Mouse (Mus musculus): Measurements from ENCODE around the gene Dalrd3. TPM values are rescaled to one million over a fixed set of nuclear protein-coding genes. Genes with fewer than 3 reads are reported as not detected.

Dalrd3 gene
- polyA plus RNA-seq, 1 experiment from 2014 or later, result 263 TPM

- no peak overlapping the region for H3K4me3 ChIP-seq
- no peak overlapping the region for H3K4me2 ChIP-seq (replicated peaks)
- no peak overlapping the region for H3K27ac ChIP-seq (replicated peaks)
- peaks cover 59% of the 10 kb centered on the region for H3K4me1 ChIP-seq
- H3K36me3 ChIP-seq, result peaks cover 35% of the 10 kb centered on the region
- H3K27me3 ChIP-seq, result no peaks in the 10 kb centered on the region
- H3K9me3 ChIP-seq, result no peaks in the 10 kb centered on the region
- WGBS, result 91% methylated on average over 37 of the region's 37 CpGs
- no peak for ATAC-seq (replicated peaks)
- H3K9ac ChIP-seq (replicated peaks), result no peak overlapping the region
These were observed 5.9 kb downstream of the Dalrd3 start for GRCm38 (mm10) chr9:108575321-108576297.

- no peaks in the 10 kb centered on the region for H3K27me3 ChIP-seq
These were observed 7.3 kb downstream of the Dalrd3 start for GRCm38 (mm10) chr9:108577025-108577424.

DNA sequence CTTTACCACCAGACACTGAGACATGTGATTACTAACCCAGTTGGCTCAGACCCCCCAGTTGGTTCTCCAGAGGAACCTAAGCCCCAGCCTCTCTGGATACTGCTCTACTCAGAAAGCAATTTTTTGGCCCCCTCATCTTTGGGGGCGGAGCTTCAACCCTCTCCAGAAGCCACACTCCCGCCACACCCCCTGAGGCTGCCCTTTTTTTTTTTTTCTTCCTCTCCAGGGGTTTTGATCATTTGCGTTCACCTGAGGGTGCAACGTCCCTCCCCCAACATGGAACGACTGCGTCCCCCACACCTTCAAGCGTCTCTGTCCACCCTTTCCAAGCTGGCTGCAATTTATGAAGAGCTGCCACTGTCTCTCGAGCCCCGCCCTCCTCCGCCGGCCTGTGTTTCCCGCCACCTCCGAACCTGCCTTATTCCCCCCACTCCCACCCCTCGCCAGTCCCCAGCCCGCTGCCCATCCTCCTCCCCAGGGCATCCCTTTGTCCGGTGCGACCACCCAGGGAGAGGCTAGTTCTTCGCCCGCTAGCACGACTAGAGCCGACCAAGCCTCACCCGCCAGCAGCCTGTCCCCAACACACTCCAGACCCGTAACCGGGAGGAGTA, 8.4 kb downstream of the Dalrd3 start:
- peak overlapping the region; percentile 62 for H3K4me2 ChIP-seq (replicated peaks)
- peaks cover 12% of the 10 kb centered on the region for H3K36me3 ChIP-seq
- no peaks in the 10 kb centered on the region for H3K9me3 ChIP-seq
- no peaks in the 10 kb centered on the region for H3K27me3 ChIP-seq
- under 1% methylated on average over 24 of the region's 24 CpGs for WGBS
- peak overlapping the region; percentile 75 for H3K9ac ChIP-seq (replicated peaks)
- H3K4me1 ChIP-seq, result peaks cover 55% of the 10 kb centered on the region
- ATAC-seq (replicated peaks), result peak; percentile 3; the same call in 1 of the 2 replicates
- peak overlapping the region; percentile 88 for H3K27ac ChIP-seq (replicated peaks)
- H3K4me3 ChIP-seq, result peak overlapping the region; percentile 60

More at GRCm38 (mm10) chr9:108577025-108577424, 7.3 kb downstream of the Dalrd3 start:
- Histone ChIP-seq H3K4me1 (peaks cover 55% of the 10 kb centered on the region), H3K4me3 (peak overlapping the region; percentile 60), H3K4me2 (replicated peaks) (peak overlapping the region; percentile 62), H3K9me3 (no peaks in the 10 kb centered on the region), H3K36me3 (peaks cover 22% of the 10 kb centered on the region), H3K9ac (replicated peaks) (peak overlapping the region; percentile 75), H3K27ac (replicated peaks) (peak overlapping the region; percentile 88; the same call in 1 of the 2 replicates)
- ATAC-seq (replicated peaks), result no peak
- 41% methylated on average over 6 of the region's 6 CpGs for WGBS

GRCm38 (mm10) chr9:108578545-108579343, 9.1 kb downstream of the Dalrd3 start, which contains the start of gene Wdr6:
Gene Wdr6 (minus strand): TSS chr9:108578739.
- H3K36me3 ChIP-seq, result peaks cover 6% of the 10 kb centered on the region
- WGBS, result 4% methylated on average over 51 of the region's 51 CpGs
- H3K4me2 ChIP-seq (replicated peaks), result peak within 1 kb of the TSS; percentile 62
- H3K9me3 ChIP-seq, result no peaks in the 10 kb centered on the region
- H3K4me1 ChIP-seq, result peaks cover 52% of the 10 kb centered on the region
- H3K4me3 ChIP-seq, result peak within 1 kb of the TSS; percentile 60
- peak within 1 kb of the TSS; percentile 88 for H3K27ac ChIP-seq (replicated peaks)
- peak; percentile 97 for ATAC-seq (replicated peaks)
- no peaks in the 10 kb centered on the region for H3K27me3 ChIP-seq
- H3K9ac ChIP-seq (replicated peaks), result peak within 1 kb of the TSS; percentile 75

DNA sequence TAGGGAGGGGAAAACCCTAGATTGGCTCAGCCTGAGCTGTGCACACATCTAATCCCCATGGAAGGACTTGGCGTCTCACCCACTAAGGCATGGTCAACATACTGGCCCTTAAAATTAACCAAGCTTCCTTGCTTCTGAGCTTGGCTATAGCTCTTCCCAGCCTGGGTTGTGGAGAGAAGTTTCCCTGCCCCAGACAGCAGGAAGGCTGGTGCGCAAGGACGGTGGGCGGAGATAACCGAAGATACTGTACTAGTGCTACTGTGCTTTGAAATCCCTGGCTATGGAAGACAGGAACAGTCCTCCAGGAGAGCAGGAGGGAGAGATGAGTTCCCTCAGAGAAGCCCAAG, 9.6 kb downstream of the Dalrd3 start:
- Histone ChIP-seq H3K27me3 (no peaks in the 10 kb centered on the region), H3K9me3 (no peaks in the 10 kb centered on the region), H3K4me3 (peak overlapping the region; percentile 60), H3K4me2 (replicated peaks) (peak overlapping the region; percentile 62), H3K9ac (replicated peaks) (peak overlapping the region; percentile 75), H3K36me3 (peaks cover 6% of the 10 kb centered on the region), H3K4me1 (peaks cover 46% of the 10 kb centered on the region), H3K27ac (replicated peaks) (peak overlapping the region; percentile 88)
- 73% methylated on average over 5 of the region's 5 CpGs for WGBS
- no peak for ATAC-seq (replicated peaks)

DNA sequence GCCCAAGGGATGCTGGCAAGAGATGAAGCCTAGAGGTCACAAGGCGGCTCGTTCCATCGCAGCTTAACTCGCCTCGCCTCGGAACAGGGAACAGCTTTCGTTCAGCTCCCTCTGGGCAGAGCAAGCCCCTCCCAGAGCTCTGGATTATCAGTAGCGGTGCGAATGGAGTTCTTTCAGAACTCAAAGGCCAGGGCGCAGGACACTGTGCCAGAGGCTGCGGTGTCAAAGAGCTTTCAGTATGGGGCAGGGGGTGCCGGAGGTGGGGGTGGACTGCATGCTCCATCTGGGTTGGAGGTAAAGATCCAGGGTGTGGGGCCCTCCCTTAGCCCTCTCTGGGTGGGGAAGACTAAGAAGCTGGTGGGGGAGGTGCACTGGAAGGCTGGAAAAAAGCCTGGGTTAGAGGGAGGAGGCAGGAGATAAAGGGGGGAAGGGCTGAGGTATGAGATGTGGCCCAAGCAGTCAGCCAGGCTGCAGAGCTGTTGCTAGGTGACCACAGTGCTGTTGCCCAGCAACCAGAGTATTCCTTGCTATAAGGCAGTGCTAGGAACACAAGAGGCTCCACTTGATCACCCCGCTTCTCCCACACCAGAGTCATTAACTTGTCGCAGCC, 18.0 kb downstream of the Dalrd3 start:
- Histone ChIP-seq H3K4me3 (peak overlapping the region; percentile 13), H3K9ac (replicated peaks) (peak overlapping the region; percentile 31; the same call in 1 of the 2 replicates), H3K27me3 (no peaks in the 10 kb centered on the region), H3K9me3 (no peaks in the 10 kb centered on the region), H3K4me1 (peaks cover 30% of the 10 kb centered on the region), H3K4me2 (replicated peaks) (peak overlapping the region; percentile 46), H3K27ac (replicated peaks) (peak overlapping the region; percentile 94), H3K36me3 (no peaks in the 10 kb centered on the region)
- under 1% methylated on average over 14 of the region's 14 CpGs for WGBS
- ATAC-seq (replicated peaks), result peak; percentile 97

DNA sequence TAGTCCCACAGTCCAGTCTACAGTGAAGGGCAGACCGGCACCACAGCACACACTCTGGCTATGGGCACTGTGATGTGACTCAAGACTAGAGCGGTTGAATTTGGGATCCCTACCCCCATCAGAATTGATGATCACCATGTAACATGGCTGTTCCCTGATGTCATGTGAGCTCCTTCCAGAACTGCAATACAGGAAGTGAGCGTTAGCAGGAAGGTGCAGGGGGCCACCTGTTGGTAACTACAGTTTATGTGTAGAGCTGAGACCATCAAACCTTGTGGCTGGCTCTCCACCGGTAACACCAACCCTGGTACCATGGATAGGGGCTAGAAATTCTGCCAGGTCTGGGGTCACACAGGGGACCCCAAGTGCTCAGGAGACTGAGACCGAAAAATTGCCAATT, 19.5 kb downstream of the Dalrd3 start:
- 74% methylated on average over 5 of the region's 5 CpGs for WGBS
- Histone ChIP-seq H3K4me2 (replicated peaks) (no peak overlapping the region), H3K27me3 (no peaks in the 10 kb centered on the region), H3K9ac (replicated peaks) (no peak overlapping the region), H3K9me3 (no peaks in the 10 kb centered on the region), H3K4me1 (peaks cover 30% of the 10 kb centered on the region), H3K36me3 (no peaks in the 10 kb centered on the region), H3K27ac (replicated peaks) (peak overlapping the region; percentile 94), H3K4me3 (no peak overlapping the region)
- no peak for ATAC-seq (replicated peaks)

DNA sequence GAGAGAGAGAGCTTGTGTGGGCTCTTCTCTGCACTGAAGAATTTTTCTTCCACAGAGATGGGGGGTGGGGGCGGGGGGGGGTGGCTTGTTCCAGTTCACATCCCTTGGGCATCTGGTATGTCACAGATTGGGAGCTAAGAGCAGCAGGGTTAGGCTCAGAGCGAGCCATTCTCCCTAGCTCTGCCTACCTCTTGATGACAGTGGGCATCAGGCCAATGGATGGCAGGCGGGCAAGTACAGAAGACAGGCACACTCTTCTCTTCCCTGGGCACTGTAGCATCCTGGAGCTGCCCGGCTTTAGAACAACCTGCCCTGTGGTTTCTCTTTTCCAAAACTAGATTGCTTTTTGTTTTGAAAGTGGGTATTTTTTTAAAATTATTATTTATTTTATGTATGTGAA, 21.8 kb downstream of the Dalrd3 start:
- no peak overlapping the region for H3K27ac ChIP-seq (replicated peaks)
- WGBS, result 65% methylated on average over 4 of the region's 4 CpGs
- no peak for ATAC-seq (replicated peaks)
- no peaks in the 10 kb centered on the region for H3K36me3 ChIP-seq
- H3K4me2 ChIP-seq (replicated peaks), result no peak overlapping the region
- H3K9me3 ChIP-seq, result no peaks in the 10 kb centered on the region
- H3K4me3 ChIP-seq, result no peak overlapping the region
- no peaks in the 10 kb centered on the region for H3K27me3 ChIP-seq
- H3K4me1 ChIP-seq, result peaks cover 33% of the 10 kb centered on the region
- H3K9ac ChIP-seq (replicated peaks), result no peak overlapping the region

GRCm38 (mm10) chr9:108594354-108594753, 24.7 kb downstream of the Dalrd3 start:
- H3K4me3 ChIP-seq, result no peak overlapping the region
- no peaks in the 10 kb centered on the region for H3K9me3 ChIP-seq
- no peak overlapping the region for H3K27ac ChIP-seq (replicated peaks)
- peaks cover 15% of the 10 kb centered on the region for H3K4me1 ChIP-seq
- no peaks in the 10 kb centered on the region for H3K27me3 ChIP-seq
- whole genome bisulfite sequencing, result 87% methylated on average over 3 of the region's 3 CpGs
- H3K4me2 ChIP-seq (replicated peaks), result no peak overlapping the region
- H3K9ac ChIP-seq (replicated peaks), result no peak overlapping the region
- no peak for ATAC-seq (replicated peaks)
- no peaks in the 10 kb centered on the region for H3K36me3 ChIP-seq

DNA sequence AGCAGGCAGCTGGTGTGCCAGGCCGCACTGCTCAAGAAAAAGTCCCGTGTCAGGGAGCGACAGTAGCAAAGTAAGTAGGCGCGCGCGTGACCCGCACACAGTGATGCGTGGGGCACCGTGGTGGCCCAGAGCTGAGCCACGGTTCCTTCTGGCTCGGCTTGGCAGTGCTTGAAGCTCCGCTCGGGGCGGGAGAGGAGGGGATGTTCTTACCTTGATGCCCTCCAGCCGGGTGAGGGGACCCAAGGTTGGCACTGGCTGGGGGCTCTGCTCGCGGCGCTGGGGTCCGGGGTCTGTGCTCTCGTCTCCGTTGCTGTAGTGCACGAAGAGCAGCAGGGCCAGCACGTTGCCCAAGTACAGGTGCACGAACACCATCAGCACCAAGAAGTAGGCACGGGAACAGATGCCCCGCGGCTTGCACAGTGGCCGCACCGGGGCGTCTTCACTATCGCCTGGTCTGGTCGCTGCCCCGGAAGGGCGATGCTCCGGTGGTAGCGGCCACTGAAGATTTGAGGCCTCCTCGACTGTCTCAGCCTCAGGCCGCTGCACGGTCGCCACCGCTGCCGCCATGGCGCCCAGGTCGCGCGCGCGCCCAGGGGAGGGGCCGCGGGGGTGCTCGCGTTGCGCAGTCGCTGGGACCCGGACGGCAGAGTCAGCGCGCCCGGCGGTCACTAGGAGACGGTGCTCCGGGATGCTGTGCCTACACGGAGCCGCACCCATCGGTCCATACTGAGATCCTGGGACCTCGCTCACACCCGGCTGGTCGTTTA, 27.5 kb downstream of the Dalrd3 start, which contains the start of gene P4htm:
Gene P4htm, minus strand, starts transcription at position 670 of the 767 bp plus-strand sequence.
- Histone ChIP-seq H3K36me3 (no peaks in the 10 kb centered on the region), H3K9me3 (no peaks in the 10 kb centered on the region), H3K27me3 (no peaks in the 10 kb centered on the region), H3K4me1 (peaks cover 14% of the 10 kb centered on the region), H3K4me3 (peak within 1 kb of the TSS; percentile 68), H3K9ac (replicated peaks) (peak within 1 kb of the TSS; percentile 73), H3K27ac (replicated peaks) (peak within 1 kb of the TSS; percentile 61), H3K4me2 (replicated peaks) (peak within 1 kb of the TSS; percentile 93)
- under 1% methylated on average over 69 of the region's 69 CpGs for WGBS
- peak; percentile 85 for ATAC-seq (replicated peaks)
